Mouse (Mus musculus) testis, adult 2 months (tissue): ENCODE data around the gene Btbd1. TPM values are rescaled to one million over a fixed set of nuclear protein-coding genes. Genes with fewer than 3 reads are reported as not detected.

Experiments used
- H3K27ac ChIP-seq: fragments of 200-500 bp; 2 replicates; pipeline ENCODE4 v1.5.1; 2012; ENCODE audit warnings: low read depth, low read length; ENCODE audit not compliant: control insufficient read depth, insufficient read depth
- H3K27me3 ChIP-seq: fragments of 200-500 bp; 2 replicates; pipeline ENCODE4 v1.6.1; 2012; ENCODE audit warnings: mild to moderate bottlenecking, low read length, moderate library complexity; ENCODE audit not compliant: control insufficient read depth, insufficient read depth
- H3K36me3 ChIP-seq: fragments of 200-500 bp; 2 replicates; pipeline ENCODE4 v1.6.1; 2012; ENCODE audit warnings: mild to moderate bottlenecking, low read length; ENCODE audit not compliant: control insufficient read depth, insufficient read depth
- H3K4me1 ChIP-seq: fragments of 200-500 bp; 2 replicates; pipeline ENCODE4 v1.6.1; 2012; ENCODE audit warnings: low read length; ENCODE audit not compliant: control insufficient read depth, insufficient read depth
- H3K4me3 ChIP-seq: fragments of 200-500 bp; 2 replicates; pipeline ENCODE4 v1.5.1; 2012; ENCODE audit warnings: low read depth, mild to moderate bottlenecking, low read length, moderate library complexity, mixed read lengths; ENCODE audit not compliant: control insufficient read depth
- CTCF ChIP-seq: fragments of 200-500 bp; IDR thresholded peaks from 2 replicates; pipeline ENCODE4 v1.5.1; 2012; ENCODE audit warnings: low read depth, mild to moderate bottlenecking, inconsistent platforms, low read length, moderate library complexity; ENCODE audit not compliant: control insufficient read depth, insufficient read depth, insufficient replicate concordance
- POLR2A ChIP-seq: fragments of 200-500 bp; IDR thresholded peaks from 2 replicates; pipeline ENCODE4 v1.6.1; 2012; ENCODE audit warnings: low read depth, mild to moderate bottlenecking, inconsistent platforms, low read length, moderate library complexity; ENCODE audit not compliant: control insufficient read depth
- polyA plus RNA-seq: library from polyadenylated mRNA; depleted of rRNA; stranded (reverse); fragments of >200 nt; gene quantifications from 2 replicates; pipeline ENCODE4 v1.2.3, GENCODE M21; 2012; rRNA removed

Gene Btbd1
- polyA plus RNA-seq, 1 experiment: 202 TPM

GRCm38 (mm10) chr7:81744145-81744544, 85.1 kb downstream of the Btbd1 start:
- no peak overlapping the region for H3K27ac ChIP-seq
- no peaks in the 10 kb centered on the region for H3K27me3 ChIP-seq
- no peaks in the 10 kb centered on the region for H3K4me1 ChIP-seq
- H3K4me3 ChIP-seq: no peak overlapping the region
- H3K36me3 ChIP-seq: no peaks in the 10 kb centered on the region
- TF ChIP-seq POLR2A (no peak), CTCF (peak; percentile 19; the same call in 1 of the 2 replicates)

Other genes starting within 250 kb of the Btbd1 start
- 1.1 TPM in 2 replicates for gene Homer2, start 121.9 kb downstream of the Btbd1 start, polyA plus RNA-seq
- gene Ramac, start 66.5 kb downstream of the Btbd1 start, polyA plus RNA-seq: 17.6 and 18.6 TPM in 2 replicates
- 12.8 and 15.4 TPM in 2 replicates for gene 3110040N11Rik, start 40.0 kb downstream of the Btbd1 start, polyA plus RNA-seq
- gene Gm10160, start 26.4 kb upstream of the Btbd1 start, polyA plus RNA-seq: not detected in 2 replicates
- 5.7 and 9.5 TPM in 2 replicates for gene Tm6sf1, start 29.6 kb upstream of the Btbd1 start, polyA plus RNA-seq
- 4.2 and 4.3 TPM in 2 replicates for gene Hdgfl3, start 105.0 kb upstream of the Btbd1 start, polyA plus RNA-seq
- gene Bnc1, start 162.9 kb upstream of the Btbd1 start, polyA plus RNA-seq: 0.96 and 1.2 TPM in 2 replicates